Mouse (Mus musculus) erythroblast, embryonic 14.5 days (primary cell): ENCODE measurements around the gene Mgst2. TPM values are rescaled to one million over a fixed set of nuclear protein-coding genes. Genes with fewer than 3 reads are reported as not detected.

Source experiments
- H3K27me3 ChIP-seq: 2 replicates; pipeline ENCODE4 v1.6.1; 2012; ENCODE audit warnings: inconsistent platforms; ENCODE audit not compliant: control insufficient read depth
- H3K36me3 ChIP-seq: 2 replicates; pipeline ENCODE4 v1.6.1; 2012; ENCODE audit warnings: mild to moderate bottlenecking, inconsistent platforms; ENCODE audit not compliant: control insufficient read depth
- H3K4me1 ChIP-seq: 2 replicates; pipeline ENCODE4 v1.6.1; 2012; ENCODE audit warnings: inconsistent platforms; ENCODE audit not compliant: control insufficient read depth
- H3K4me3 ChIP-seq: replicated peaks from 2 replicates; pipeline ENCODE3; 2012; ENCODE audit warnings: moderate library complexity, mild to moderate bottlenecking, inconsistent platforms
- H3K9me3 ChIP-seq: 2 replicates; pipeline ENCODE4 v1.6.1; 2012; ENCODE audit warnings: low read length, inconsistent platforms, mixed read lengths; ENCODE audit not compliant: control insufficient read depth
- GATA1 ChIP-seq: IDR thresholded peaks from 2 replicates; pipeline ENCODE4 v1.6.1; 2012; ENCODE audit warnings: low read length, inconsistent platforms, mixed read lengths
- TAL1 ChIP-seq: IDR thresholded peaks from 3 replicates; pipeline ENCODE4 v1.6.1; 2012; ENCODE audit warnings: low read length, inconsistent platforms, mixed read lengths
- polyA plus RNA-seq: library from polyadenylated mRNA; stranded (reverse); fragments of >175 nt; gene quantifications from 2 replicates; pipeline ENCODE4 v1.2.3, GENCODE M21; 2012

Mgst2 gene
- polyA plus RNA-seq, 1 experiment = not detected

- H3K36me3 ChIP-seq = no peaks in the 10 kb centered on the region; the same call in 1 of the 2 replicates
- H3K27me3 ChIP-seq = peaks cover 2% of the 10 kb centered on the region; the same call in 1 of the 2 replicates
- no peak for TF ChIP-seq TAL1
- no peak for TF ChIP-seq GATA1
- H3K4me3 ChIP-seq = peak overlapping the region; percentile 57
- no peaks in the 10 kb centered on the region for H3K9me3 ChIP-seq
- H3K4me1 ChIP-seq = peaks cover 74% of the 10 kb centered on the region
These were observed 69.2 kb downstream of the Mgst2 start for GRCm38 (mm10) chr3:51729109-51729918.

- H3K4me1 ChIP-seq = peaks cover 68% of the 10 kb centered on the region
- TF ChIP-seq GATA1 (no peak), TAL1 (no peak)
- no peaks in the 10 kb centered on the region for H3K9me3 ChIP-seq
These were observed 70.5 kb downstream of the Mgst2 start for GRCm38 (mm10) chr3:51730662-51731061.

DNA sequence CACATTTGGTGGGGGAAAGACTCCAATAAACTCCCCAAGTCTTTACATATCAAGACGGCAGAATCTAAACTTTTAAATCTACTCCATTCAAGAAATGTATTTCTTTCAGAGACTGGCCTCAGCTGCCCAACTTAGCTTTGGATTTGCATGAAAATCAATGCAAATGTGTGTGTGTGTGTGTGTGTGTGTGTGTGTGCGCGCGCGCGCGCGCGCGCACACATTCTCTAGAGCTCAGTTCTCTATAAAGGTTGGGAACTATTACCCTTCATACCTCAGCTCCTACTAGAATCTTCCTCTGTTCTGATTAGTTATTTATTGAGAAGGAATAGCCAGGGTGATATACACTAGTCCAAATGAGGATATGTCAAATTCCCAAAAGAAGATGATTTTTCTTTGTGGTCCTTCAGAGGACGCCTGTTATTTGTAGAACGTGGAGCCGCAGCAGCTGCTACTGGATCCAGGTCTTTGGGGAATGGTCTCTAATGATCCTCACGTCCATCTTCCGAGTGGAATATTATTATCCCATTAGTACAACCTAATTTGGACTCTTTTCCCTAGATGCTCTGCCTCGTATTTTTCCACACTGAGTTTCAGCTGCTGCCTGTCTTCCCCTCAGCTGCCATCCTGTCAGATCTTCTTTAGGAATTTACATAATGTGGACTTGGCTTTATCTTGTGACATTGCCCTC lies 71.9 kb downstream of the Mgst2 start:
- no peak overlapping the region for H3K4me3 ChIP-seq
- H3K9me3 ChIP-seq = no peaks in the 10 kb centered on the region
- peaks cover 59% of the 10 kb centered on the region for H3K4me1 ChIP-seq
- TF ChIP-seq TAL1 (no peak), GATA1 (no peak)
- no peaks in the 10 kb centered on the region; the same call in 1 of the 2 replicates for H3K36me3 ChIP-seq
- H3K27me3 ChIP-seq = peaks cover 4% of the 10 kb centered on the region; the same call in 1 of the 2 replicates

More at GRCm38 (mm10) chr3:51730662-51731061, 70.5 kb downstream of the Mgst2 start:
- no peaks in the 10 kb centered on the region; the same call in 1 of the 2 replicates for H3K36me3 ChIP-seq
- no peak overlapping the region for H3K4me3 ChIP-seq
- H3K27me3 ChIP-seq = peaks cover 2% of the 10 kb centered on the region; the same call in 1 of the 2 replicates

Other genes with a start within 250 kb of the Mgst2 start
- gene Naa15, start 245.2 kb upstream of the Mgst2 start, polyA plus RNA-seq = 1.2 TPM in 2 replicates
- 0.09 and 0.18 TPM in 2 replicates for gene Rab33b, start 176.4 kb upstream of the Mgst2 start, polyA plus RNA-seq
- gene Setd7, start 99.5 kb upstream of the Mgst2 start, polyA plus RNA-seq = 0.02 and 0.24 TPM in 2 replicates